Mouse (Mus musculus): Measurements from ENCODE around the gene Tmem45a.

Gene Tmem45a

DNA sequence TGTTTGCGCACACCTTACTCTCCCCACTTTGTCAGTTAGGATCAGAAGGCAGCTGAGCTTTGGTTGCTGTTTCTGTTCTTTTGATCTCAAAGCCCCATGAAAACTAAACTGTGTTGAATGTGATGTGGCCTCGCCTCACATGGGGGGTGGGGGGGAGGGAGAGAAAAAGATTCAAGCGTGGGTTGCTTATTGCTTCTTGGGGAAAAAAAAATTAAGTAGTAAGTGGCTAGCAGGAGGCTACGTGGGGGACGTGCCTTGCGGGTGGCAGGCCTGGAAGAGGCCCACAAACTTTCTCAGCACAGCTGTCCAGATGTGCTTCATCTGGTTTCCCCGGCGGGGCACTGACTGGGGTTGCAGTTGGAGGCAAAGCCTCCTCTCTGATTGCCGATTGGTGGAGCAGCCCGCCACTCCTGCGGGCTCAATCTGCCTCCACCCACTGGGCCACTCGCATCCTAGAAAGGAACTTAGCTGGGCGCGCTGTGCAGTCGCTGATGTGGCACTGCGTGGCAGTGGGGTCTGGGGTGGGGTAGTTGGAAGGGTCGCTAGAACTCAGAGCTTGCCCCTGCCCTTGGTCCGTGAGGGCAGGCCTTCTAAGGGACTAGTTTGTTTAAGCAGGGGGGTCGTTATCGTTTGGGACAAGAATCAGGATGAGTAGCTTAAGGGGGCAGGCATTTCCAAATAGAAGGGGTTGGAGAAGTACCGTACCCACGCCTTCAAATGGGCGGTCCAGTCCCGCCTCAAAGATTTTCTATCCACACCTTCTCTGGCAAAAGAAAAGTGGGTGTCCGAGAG, at the start of gene Tmem45a:
TSS of gene Tmem45a (minus strand) at position 343 of the 792 bp plus-strand sequence.
- in situ Hi-C loops (cut with MboI, MseI): no loop called here

DNA sequence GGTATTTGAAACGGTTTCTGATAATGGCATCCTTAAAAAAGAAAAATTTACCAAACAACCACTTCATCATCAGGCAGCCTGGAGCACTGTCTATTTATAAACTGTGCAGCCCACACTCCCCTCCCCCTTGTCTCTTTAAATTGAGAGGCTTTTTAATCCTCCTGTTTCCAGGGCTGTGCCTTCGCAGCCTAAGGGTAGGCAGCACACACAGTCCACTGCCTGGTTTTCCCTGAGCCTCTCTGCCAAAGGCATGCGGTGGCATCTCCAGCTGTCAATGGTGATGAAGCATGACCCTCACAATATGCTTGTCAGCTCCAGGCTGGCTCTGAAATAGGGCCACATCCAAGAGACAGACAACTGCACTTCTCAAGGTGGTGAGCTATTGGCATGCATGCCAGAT, 42.1 kb upstream of the Tmem45a start, which contains the start of gene Lnp1:
TSS of gene Lnp1 (minus strand) at position 39 of the 400 bp plus-strand sequence.
- in situ Hi-C loops (cut with MboI, MseI): no loop called here

DNA sequence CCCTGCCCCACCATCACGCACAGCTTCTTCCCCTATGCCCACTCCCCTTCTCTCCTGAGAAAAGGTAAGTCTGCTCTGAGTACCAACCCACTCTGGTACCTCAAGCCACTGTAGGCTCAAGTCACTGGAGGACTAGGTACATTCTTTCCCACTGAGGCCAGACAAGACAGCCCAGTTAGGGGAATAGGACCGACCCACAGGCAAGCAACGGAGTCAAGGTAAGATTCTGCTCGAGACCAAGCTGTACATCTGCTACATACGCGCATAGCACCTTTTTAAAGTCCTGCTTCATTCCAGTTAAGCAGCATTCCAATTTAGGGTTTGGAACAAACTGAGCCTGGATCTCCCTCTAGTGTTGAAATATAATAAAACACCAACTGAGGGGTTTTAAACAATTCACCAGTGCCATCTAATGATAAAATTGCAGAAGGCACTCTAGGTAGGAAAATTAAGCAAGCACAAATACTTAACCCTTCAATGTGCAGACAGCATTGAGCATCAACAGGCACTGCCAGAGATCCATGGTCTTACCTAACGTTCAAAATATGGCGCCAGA, 34.2 kb upstream of the Tmem45a start:
- in situ Hi-C loops (cut with MboI, MseI): loop anchor here (5.0 to 25.0 kb wide), 2 partner anchors 47 to 267 kb away; no protein-coding TSS in a partner anchor

DNA sequence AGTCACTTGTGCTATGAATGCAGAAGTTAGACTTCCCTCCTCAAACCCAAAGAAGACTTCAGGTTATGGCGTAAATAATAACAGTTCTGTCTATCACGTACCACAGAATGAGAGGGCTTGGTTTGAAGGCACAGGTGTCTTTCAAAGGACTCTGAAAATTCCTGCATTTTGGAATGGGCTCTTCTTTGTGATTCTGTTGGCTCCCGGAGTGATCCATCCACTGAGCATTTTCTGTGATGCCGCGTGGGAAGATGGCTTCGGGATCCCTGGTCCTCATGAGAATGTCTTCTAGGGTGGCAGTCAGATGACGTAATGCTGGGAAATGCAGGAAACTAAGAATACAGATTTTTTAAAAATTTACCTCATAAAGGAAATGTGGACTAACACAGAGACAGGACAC, 31.3 kb upstream of the Tmem45a start:
- in situ Hi-C loops (cut with MboI, MseI): loop anchor here (10.0 to 25.0 kb wide), 3 partner anchors 142 to 1382 kb away; no protein-coding TSS in a partner anchor

DNA sequence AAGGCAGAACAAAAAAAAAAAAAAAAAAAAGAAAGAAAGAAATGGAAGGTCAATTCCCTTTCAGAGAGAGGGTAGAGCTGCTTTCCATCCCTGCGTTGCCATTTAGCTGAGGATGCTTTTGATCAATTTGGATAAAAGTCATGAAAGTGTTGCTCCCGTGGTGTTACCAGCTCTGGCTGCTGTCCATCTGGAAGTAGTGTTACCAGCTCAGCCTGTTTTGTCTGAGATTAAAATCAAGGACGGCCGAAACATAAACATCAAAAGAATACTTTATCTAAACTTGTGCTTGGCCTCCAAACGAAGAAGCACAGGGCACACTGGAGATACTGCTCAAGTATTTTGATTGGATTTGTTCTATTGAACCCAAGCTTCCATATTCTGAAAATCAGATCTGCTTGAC, 23.0 kb upstream of the Tmem45a start:
- in situ Hi-C loops (cut with MboI, MseI): loop anchor here (25.0 kb wide), 1 partner anchor 278 kb away; no protein-coding TSS in a partner anchor

DNA sequence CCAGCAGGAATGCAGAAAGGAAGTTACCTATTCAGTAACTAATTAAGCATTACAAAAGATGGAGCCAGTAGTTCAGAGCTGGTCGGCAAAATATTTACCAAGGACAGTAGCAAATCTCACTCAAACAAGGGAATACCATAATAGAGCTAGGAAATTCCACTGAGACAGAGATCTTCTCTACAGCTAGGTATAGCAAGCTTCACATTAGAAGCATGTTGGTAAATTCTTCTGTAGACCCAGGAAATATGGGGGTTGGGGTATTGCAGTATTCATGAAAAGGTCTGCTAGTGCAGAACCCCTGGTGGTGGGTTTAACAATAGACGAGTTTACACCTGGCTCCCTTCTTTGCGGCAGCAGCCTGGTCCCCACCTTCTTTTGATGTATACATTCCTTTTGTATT, 16.2 kb upstream of the Tmem45a start:
- in situ Hi-C loops (cut with MboI, MseI): loop anchor here (25.0 kb wide), 1 partner anchor 285 kb away; no protein-coding TSS in a partner anchor

DNA sequence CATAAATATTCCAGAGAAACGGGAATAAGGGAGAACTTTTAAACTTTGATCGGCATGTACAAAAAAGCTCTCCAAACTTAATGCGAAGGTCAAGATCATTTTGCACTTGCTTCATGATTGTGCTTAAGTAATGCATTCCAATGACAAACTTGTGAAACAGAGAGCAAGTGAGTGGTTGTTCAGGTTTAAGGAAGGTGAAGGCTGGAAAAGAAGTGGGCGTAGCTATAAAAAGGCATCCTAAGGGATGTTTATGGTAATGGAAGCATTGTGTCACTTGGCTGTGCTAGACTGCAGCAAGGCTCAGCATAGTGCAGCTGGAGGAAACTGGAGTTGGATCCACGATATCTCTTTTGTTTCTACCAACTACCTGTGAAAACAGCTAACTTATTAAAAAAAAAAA, 5.6 kb upstream of the Tmem45a start:
- in situ Hi-C loops (cut with MboI, MseI): no loop called here

DNA sequence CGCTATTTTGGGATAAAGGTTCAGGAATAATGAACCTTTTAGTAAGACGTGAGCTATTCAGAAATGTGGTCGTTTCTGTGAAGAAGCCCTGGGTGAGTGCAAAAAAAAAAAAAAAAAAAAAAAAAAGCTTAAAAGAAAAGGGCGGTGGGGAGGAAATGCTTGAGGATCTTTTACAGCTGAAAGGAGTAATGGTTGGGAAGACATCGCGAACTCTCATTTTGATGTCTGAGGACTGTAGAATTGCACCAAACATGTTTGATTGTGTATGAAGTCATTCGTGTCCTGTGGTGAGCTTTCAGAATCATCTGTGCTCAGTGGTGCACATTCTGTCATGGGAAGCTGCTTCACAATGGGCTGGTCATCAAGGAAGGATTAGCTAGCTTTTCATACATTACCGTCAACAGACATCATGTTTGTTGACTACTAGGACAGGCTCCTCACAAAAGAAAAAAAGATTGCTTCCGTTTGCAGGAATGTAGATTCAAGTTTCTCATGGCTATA, 700 bp upstream of the Tmem45a start:
- in situ Hi-C loops (cut with MboI, MseI): no loop called here

DNA sequence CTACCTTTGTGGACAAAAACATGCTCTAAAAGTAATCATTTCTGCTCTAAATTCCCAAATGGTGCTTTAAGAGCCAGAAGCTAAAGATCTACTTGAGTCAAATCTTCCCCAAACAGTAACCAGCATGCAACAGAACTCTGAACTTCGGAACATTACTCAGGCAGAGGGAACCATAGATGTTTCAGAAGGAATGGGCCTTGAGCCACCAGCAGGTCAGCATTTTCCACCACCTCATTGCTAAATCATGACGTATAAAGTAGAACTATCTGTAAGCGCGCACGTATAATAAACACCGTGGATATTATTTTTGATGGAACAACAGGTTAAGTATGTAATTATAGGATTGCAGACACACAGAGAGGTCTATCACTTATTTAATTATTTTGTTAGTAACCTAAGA, 1.2 kb downstream of the Tmem45a start:
- in situ Hi-C loops (cut with MboI, MseI): no loop called here

DNA sequence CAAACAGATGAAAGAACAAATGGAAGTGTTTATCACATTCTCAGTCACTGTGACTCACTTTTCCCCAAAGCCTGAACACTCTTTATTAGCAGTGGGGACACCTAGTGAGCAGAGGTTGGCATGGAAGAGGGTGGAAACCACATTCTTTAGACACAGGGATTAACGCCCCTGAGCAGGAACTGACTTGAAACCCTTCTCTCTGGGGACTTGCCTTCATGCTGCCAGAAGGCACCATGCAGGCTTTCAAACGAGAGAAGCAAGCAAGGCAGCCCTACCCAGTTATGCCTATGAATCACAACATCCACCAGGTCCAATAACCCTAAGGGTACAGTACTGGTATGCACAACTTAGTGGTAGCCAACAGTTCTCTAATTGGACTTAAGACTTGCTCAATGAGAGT, 12.6 kb downstream of the Tmem45a start:
- in situ Hi-C loops (cut with MboI, MseI): no loop called here

DNA sequence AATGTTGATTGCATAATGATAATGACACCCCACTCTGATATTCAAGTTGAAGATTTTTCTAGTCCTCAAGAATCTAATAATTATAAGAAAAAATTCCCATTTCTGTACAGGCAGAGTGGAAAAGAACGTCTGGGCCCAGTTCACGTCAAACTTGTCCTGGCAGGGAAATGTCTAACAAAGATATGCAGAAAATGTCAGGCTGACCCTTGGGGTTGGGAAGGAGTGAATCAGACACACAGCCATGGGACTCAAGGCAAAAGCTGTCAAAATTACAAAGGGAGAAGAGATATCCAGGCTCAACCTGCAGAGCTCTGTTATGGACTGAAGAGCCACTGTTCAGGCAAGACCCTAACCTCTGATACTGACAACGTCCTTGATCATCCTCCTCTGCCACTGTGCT, 15.5 kb downstream of the Tmem45a start:
- in situ Hi-C loops (cut with MboI, MseI): no loop called here

DNA sequence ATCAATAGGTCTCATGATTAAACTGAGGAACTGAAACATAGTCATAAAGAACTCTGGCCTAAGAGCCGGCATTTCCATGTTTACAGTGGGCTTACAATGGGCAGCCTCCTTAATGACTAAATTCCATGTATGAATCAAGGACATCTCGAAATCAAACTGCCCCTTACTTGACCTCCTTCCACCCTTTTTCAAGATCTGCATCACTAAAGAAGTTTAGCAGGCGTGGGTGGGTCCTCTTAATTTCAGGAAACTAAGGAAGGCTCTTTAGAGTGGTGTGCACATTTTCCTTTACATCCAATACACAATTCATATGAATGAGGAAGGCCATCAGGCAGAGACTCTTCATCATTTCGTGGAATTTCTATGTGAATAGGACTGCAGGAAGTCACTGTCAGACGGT, 17.6 kb downstream of the Tmem45a start:
- in situ Hi-C loops (cut with MboI, MseI): no loop called here

DNA sequence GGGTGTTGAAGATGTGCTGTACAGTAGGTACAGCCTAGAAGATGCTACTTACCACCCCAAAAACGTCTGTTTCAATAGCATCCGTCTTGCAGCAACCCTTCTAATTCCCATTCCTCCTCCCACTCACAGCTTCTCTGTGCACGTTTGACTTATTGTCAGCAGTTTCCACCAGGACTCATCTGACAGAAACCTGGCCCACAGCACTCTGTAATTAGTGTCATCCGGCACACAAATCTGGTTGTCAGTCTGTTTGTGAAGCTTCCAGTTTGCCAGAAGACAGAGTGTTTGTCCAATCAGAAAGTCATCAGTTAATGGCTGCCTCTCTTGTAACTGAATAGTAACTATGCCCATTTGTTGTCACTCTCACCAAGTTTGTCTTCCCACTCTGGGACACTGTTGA, 18.4 kb downstream of the Tmem45a start:
- in situ Hi-C loops (cut with MboI, MseI): no loop called here

DNA sequence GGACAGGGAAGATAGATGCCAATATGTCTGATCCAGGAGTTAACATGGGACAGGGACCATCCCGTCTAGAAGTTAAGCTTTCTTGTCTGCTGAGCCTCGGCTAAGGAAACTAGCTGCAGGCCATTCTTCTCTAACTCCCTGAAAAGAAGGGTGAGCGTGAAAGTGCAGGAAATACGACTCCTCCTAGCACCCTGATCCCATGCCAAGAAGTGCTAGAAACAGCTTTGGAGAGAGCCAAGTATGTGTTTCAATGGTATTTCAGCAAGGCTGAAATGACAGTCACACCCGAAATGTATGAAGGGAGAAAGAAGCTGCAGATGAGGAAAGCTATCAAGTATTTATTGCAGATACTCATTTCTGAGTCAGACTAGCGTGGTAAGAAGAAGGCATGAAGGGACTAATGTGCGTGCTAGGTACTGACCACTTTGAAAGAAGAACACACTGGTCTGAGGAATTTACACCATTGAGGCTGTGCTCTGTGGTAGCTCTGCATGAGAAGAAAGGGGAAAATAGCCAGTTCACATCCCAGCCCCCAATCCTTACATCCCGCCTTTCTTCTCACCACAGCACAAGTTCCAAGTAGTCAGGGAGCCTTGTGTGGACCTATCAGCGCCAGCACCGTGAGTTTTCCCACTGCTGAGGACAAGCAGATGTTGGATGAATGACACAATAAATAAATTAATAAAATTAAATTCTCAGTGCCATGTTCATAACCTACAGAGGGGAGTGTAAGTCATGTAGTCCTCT, 33.0 kb downstream of the Tmem45a start:
- in situ Hi-C loops (cut with MboI, MseI): no loop called here

DNA sequence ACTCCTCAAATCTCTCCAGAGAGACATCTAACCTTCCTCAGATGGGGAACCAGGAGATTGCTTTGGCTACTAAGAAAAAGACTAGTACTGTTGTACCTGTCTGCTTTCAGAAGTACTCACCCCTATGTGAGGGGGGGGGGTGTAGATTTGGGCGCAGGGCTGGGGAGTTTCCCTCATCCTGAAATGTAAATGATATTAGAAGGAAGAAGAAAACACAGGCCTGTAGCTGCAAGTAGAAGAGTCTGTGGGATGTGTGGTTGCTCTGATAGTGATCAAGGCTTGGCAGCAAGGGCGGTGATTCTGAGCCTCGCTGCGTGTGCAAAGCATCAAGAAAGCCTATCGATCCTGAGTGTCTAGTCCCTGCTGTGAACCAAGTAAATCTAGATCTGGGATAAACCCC, 43.0 kb downstream of the Tmem45a start:
- in situ Hi-C loops (cut with MboI, MseI): no loop called here

DNA sequence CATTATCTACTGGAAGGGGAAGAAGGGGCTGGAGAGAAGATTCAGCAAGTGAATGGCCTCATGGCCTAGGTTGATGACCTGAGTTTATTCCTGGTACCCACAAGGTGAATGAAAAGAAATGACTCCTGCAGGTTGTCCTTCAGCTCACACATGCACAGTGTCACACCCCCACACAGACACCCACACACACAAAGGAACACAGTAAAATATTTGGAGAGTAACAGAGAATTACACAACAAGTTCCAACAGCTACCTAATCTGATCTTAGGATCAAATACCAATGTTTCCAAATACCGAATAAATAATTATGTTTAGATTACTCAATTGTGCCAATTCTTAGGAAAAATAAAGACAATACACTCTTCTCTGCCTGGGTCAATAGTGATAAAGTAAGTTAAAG, 52.7 kb downstream of the Tmem45a start:
- in situ Hi-C loops (cut with MboI, MseI): no loop called here

DNA sequence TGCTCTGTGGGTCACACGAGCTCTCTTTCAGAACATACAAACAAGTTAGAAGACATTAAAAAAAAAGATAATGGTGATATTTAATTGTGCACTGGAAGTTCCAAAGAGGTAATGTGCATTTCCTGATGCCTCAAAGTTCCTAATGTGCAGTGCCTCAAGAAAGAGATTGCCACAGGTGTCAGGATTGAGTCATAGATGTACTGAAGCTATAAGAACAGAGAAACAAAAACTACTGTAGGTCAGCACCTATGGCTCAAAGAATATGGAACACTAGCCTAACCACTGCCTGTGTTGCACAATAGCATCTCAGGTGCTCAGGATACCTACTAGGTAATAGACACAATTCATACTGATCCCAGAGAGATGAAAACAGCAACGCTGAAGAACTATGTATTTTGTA, 54.0 kb downstream of the Tmem45a start:
- in situ Hi-C loops (cut with MboI, MseI): no loop called here

DNA sequence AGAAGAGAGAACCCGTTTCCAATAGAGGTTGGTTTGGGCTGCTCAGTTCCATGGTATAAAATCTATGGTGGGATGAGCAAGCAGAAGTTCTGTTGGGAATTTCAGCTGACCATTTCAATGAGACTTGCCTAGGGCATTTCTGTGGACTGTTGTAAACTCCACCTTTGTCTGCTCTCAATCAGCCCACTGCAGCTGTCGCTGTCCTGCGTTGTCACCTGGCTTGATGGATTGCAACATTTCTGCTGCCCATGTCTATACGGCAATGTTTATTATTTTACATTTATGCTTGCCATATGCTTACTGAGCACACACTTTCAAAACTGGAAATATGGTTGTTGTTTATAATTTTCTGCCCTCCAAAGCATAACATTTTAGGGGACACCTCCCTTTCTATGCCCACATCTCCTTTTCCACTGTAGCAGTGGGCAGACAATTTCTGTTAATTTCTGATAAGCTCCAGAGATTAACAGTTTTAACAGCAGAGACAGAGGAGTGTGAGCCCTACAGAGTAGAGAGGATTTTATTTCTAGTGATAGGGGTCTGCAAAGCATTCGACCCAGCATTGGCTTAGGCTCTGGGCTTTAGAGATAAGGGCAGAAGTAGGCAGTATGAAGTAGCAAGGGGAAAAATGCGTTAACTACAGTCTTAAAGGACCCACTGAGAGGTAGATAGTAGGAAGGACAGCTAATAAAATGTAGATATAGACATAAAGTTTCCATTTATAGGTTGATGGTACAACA, 84.4 kb downstream of the Tmem45a start:
- in situ Hi-C loops (cut with MboI, MseI): no loop called here

DNA sequence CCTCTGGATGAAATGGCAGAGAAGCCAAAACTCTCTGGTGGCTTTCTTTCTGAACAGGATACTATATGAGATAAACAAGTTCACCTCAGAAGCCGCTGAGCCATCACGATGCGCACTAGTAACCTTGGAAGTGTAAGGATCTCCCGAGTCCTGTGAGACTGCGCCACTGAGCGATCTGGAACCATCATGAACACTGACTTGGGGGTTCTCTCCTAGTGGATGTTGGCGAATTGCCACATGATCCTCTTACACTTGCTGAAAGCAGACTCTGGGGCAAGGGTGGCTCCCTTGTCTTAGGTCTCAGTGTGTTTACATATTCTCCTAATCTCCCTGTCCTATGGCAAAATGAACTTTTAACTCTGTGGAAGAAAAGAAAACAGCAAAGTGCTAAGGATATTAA, 85.0 kb downstream of the Tmem45a start:
- in situ Hi-C loops (cut with MboI, MseI): no loop called here

DNA sequence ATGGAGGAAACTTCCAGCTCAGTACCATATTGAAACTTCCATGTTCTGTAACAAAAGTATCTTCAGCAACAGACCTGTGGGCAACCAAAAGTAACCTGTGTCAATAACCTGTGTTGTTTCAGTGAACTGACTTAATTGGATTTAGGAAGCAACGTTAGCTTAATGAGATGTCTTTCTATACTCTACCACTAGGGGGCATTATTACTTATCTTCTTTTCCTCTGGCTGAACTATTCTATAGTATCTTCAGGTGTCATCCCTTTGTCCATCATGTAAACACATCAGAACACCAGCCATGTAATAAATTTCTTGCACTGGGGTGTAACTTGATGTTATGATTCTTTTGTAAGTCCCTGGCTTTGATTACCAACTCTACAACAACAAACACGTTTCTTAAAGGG, 85.5 kb downstream of the Tmem45a start:
- in situ Hi-C loops (cut with MboI, MseI): no loop called here

DNA sequence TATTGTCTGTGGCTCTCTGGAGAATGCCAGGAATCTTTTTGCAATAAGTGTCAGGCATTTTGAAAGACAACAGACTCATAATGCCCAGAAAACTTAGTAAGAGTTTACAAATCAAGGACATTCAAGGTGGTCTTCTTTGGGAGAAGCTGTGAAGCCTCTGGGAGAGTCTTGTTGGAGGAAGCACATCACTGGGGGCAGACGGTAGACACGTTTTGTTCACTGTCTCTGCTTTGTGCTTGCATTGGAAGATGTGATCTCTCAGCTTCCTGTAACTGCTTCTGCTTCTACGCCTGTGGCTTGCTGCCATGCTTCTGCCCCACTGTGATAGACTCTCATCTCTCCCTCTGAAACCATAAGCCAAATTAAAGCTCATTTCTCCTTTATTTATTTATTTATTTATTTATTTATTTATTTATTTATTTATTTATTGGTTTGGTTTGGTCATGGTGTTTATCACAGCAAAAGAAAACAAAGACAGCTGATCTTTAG, 86.4 kb downstream of the Tmem45a start:
- in situ Hi-C loops (cut with MboI, MseI): no loop called here

Measured in T-helper 1 cell (primary cell).